Mouse (Mus musculus) liver, postnatal 0 days (tissue): ENCODE data around the gene Dusp23. TPM values are rescaled to one million over a fixed set of nuclear protein-coding genes. Genes with fewer than 3 reads are reported as not detected.

ENCODE experiments used
- ATAC-seq: fragments of 200-750 bp; cut with Nextera tagmentation; 2 replicates; pipeline ENCODE4 v1.8.0; 2017; ENCODE audit warnings: mild to moderate bottlenecking, moderate library complexity
- DNase-seq: peaks from one replicate; pipeline ENCODE4 v3.0.0-alpha.2; 2016
- H3K27ac ChIP-seq: fragments of 300-500 bp; sonication (generic); 2 replicates; pipeline ENCODE4 v1.5.1; 2014; ENCODE audit warnings: antibody characterized with exemption, moderate library complexity, mild to moderate bottlenecking, low read depth
- H3K27me3 ChIP-seq: fragments of 300-500 bp; sonication (generic); 2 replicates; pipeline ENCODE4 v1.6.1; 2014; ENCODE audit warnings: low read length, control low read depth, mixed read lengths; ENCODE audit not compliant: insufficient read depth
- H3K36me3 ChIP-seq: fragments of 300-500 bp; sonication (generic); replicated peaks from 2 replicates; pipeline ENCODE4 v1.6.1; 2014; ENCODE audit warnings: mild to moderate bottlenecking, control low read depth, low read length, moderate library complexity, mixed read lengths; ENCODE audit not compliant: insufficient read depth
- H3K4me1 ChIP-seq: fragments of 300-500 bp; sonication (generic); 2 replicates; pipeline ENCODE4 v1.6.1; 2014; ENCODE audit warnings: antibody characterized with exemption, mild to moderate bottlenecking, control low read depth; ENCODE audit not compliant: insufficient read depth
- H3K4me2 ChIP-seq: fragments of 300-500 bp; sonication (generic); 2 replicates; pipeline ENCODE4 v1.6.1; 2014; ENCODE audit warnings: low read depth, mild to moderate bottlenecking, low read length, moderate library complexity, mixed read lengths
- H3K4me3 ChIP-seq: fragments of 300-500 bp; sonication (generic); 2 replicates; pipeline ENCODE4 v1.5.1; 2014; ENCODE audit warnings: low read depth, low read length
- H3K9ac ChIP-seq: fragments of 300-500 bp; sonication (generic); replicated peaks from 2 replicates; pipeline ENCODE4 v1.6.1; 2014; ENCODE audit warnings: mild to moderate bottlenecking, moderate library complexity
- H3K9me3 ChIP-seq: fragments of 300-500 bp; sonication (generic); 2 replicates; pipeline ENCODE4 v1.6.1; 2016; ENCODE audit warnings: mild to moderate bottlenecking, control low read depth, low read length, mixed read lengths
- CTCF ChIP-seq: sonication (generic); IDR thresholded peaks from 2 replicates; pipeline ENCODE4 v1.5.1; 2016; ENCODE audit warnings: antibody characterized with exemption, low read depth
- EP300 ChIP-seq: IDR thresholded peaks from 2 replicates; pipeline ENCODE4 v1.6.1; 2016; ENCODE audit warnings: antibody characterized with exemption, low read depth, mild to moderate bottlenecking
- WGBS: fragments of 180-500 bp; shearing (Covaris S2); extraction: QIAGEN DNeasy Blood & Tissue Kit; methylation state at CpG from one replicate; pipeline ENCODE4 v1.1.7; 2014; ENCODE audit not compliant: insufficient replicate concordance; 5-methylcytosine and 5-hydroxymethylcytosine counted together
- polyA plus RNA-seq: library from polyadenylated mRNA; unstranded; fragments of >200 nt; fragmentation: Nextera tagmentation; extraction: Ambion mirVana; gene quantifications from 2 replicates; pipeline ENCODE4 v1.2.1, GENCODE M21; 2015

Dusp23 gene
- polyA plus RNA-seq, 1 experiment from 2014 or later = 12.1 TPM

DNA sequence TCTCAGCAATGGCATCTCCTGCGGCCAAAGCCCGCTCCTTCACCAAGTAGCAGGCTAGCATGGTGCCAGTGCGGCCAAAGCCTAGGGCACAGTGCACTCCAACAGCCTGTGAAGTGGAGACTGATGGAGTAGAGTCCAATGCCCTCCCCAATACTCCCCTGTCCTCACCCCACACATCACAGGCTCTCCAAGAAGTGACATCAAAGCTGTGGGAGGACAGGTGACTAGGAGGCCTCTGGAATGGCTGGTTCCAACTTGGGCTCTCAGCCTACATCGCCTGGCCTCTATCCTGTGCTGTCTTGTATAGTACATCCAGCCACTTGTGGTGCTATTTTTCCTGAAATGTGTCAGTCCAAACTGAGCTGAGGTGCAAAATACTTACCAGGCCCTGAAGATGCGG, 1.0 kb downstream of the Dusp23 start:
- Histone ChIP-seq H3K4me3 (no peak overlapping the region), H3K36me3 (no peaks in the 10 kb centered on the region), H3K27ac (peak overlapping the region; percentile 98; the same call in 1 of the 2 replicates), H3K9me3 (no peaks in the 10 kb centered on the region; the same call in 1 of the 2 replicates), H3K4me2 (no peak overlapping the region), H3K4me1 (peaks cover 5% of the 10 kb centered on the region; the same call in 1 of the 2 replicates), H3K9ac (no peak overlapping the region), H3K27me3 (no peaks in the 10 kb centered on the region)
- TF ChIP-seq EP300 (no peak), CTCF (no peak)
- ATAC-seq = no peak
- DNase-seq = no peak
- 77% methylated on average over 5 of the region's 5 CpGs for WGBS

GRCm38 (mm10) chr1:172629831-172630230, 2.9 kb downstream of the Dusp23 start:
- Histone ChIP-seq H3K36me3 (no peaks in the 10 kb centered on the region), H3K4me3 (no peak overlapping the region), H3K4me1 (peaks cover under 1% of the 10 kb centered on the region; the same call in 1 of the 2 replicates), H3K27ac (no peak overlapping the region), H3K4me2 (no peak overlapping the region), H3K9me3 (no peaks in the 10 kb centered on the region; the same call in 1 of the 2 replicates), H3K27me3 (no peaks in the 10 kb centered on the region), H3K9ac (no peak overlapping the region)
- no peak for DNase-seq
- ATAC-seq = no peak
- TF ChIP-seq EP300 = no peak
- TF ChIP-seq CTCF = no peak
- 68% methylated on average over 7 of the region's 7 CpGs for WGBS

DNA sequence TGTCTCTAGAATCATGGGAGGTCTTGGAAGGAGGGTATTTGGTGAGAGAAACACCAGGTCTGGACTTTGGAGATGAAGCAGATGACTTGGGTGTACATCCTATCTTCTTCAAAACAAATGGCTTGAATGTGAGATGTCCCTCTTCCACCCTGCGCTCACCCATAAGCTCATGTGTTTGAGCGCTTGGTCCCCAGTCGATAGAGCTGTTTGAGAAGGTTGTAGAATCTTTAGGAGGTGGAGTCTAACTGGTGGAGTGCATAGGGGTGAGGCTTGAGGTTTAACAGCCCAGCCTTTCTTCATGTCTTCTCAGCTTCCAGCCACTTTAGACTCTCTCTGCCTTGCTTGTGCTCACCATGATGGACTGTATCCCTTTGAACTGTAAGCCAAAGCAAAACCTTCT, 6.5 kb downstream of the Dusp23 start:
- ATAC-seq = no peak
- H3K36me3 ChIP-seq = no peaks in the 10 kb centered on the region
- no peak for TF ChIP-seq CTCF
- TF ChIP-seq EP300 = no peak
- H3K9ac ChIP-seq = no peak overlapping the region
- no peak overlapping the region for H3K4me3 ChIP-seq
- no peak overlapping the region for H3K4me2 ChIP-seq
- H3K4me1 ChIP-seq = no peaks in the 10 kb centered on the region
- no peaks in the 10 kb centered on the region; the same call in 1 of the 2 replicates for H3K9me3 ChIP-seq
- H3K27ac ChIP-seq = no peak overlapping the region
- 85% methylated on average over 3 of the region's 3 CpGs for WGBS
- H3K27me3 ChIP-seq = no peaks in the 10 kb centered on the region
- no peak for DNase-seq

DNA sequence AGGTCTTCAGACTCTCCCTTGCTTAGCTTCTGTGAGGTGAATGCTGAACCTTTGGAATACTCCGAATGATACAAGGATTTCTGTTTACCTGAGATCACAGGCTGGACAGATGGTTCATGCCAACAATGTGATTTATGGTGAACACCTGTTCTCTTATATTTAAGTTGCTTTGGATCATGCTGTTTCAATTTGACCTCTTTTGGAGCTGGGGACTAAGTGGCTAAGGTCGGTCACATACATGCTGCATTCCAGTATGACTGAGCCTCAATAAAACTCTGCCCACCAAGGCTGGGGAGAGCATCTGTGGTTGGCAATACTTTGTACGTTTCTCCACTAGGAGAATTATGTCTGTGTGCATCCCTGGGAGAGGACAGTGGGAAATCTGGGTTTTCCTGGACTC, 8.7 kb downstream of the Dusp23 start:
- Histone ChIP-seq H3K27ac (no peak overlapping the region), H3K9ac (no peak overlapping the region), H3K9me3 (no peaks in the 10 kb centered on the region; the same call in 1 of the 2 replicates), H3K36me3 (no peaks in the 10 kb centered on the region), H3K27me3 (no peaks in the 10 kb centered on the region), H3K4me1 (no peaks in the 10 kb centered on the region), H3K4me3 (no peak overlapping the region), H3K4me2 (no peak overlapping the region)
- no peak for DNase-seq
- no peak for ATAC-seq
- TF ChIP-seq EP300 = no peak
- TF ChIP-seq CTCF = no peak
- 62% methylated on average over 3 of the region's 3 CpGs for WGBS

DNA sequence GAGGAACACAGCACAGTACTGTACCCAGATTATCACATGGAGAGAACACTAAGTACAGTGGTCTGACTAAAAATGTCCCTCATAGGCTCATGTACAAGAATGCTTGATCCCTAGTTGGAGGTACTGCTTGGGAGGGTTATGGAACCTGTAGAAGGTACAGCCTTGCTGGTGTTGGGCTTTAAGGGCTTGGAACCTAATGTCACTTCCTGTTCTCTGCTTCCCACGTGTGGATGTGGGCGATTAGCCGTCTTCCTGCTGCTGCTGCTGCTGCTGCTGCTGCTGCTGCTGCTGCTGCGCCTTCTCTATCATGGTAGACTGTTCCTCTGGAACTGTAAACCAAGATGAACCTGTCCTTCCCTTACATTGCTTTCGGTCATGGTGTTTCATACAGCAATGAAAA, 9.2 kb downstream of the Dusp23 start:
- no peak for TF ChIP-seq EP300
- TF ChIP-seq CTCF = no peak
- Histone ChIP-seq H3K27me3 (no peaks in the 10 kb centered on the region), H3K4me1 (no peaks in the 10 kb centered on the region), H3K27ac (no peak overlapping the region), H3K9ac (no peak overlapping the region), H3K36me3 (no peaks in the 10 kb centered on the region), H3K4me2 (no peak overlapping the region), H3K4me3 (no peak overlapping the region), H3K9me3 (no peaks in the 10 kb centered on the region; the same call in 1 of the 2 replicates)
- 45% methylated on average over 5 of the region's 5 CpGs for WGBS
- ATAC-seq (no peak), DNase-seq (no peak)

GRCm38 (mm10) chr1:172619235-172619634, 13.5 kb downstream of the Dusp23 start:
- Histone ChIP-seq H3K9ac (no peak overlapping the region), H3K27ac (no peak overlapping the region), H3K27me3 (peaks cover 7% of the 10 kb centered on the region; the same call in 1 of the 2 replicates), H3K36me3 (no peaks in the 10 kb centered on the region), H3K9me3 (no peaks in the 10 kb centered on the region), H3K4me1 (no peaks in the 10 kb centered on the region), H3K4me2 (no peak overlapping the region), H3K4me3 (no peak overlapping the region)
- WGBS = 8% methylated on average over 7 of the region's 7 CpGs
- TF ChIP-seq CTCF (peak; percentile 90), EP300 (no peak)
- ATAC-seq (peak; percentile 60; the same call in 1 of the 2 replicates), DNase-seq (peak; percentile 79)

DNA sequence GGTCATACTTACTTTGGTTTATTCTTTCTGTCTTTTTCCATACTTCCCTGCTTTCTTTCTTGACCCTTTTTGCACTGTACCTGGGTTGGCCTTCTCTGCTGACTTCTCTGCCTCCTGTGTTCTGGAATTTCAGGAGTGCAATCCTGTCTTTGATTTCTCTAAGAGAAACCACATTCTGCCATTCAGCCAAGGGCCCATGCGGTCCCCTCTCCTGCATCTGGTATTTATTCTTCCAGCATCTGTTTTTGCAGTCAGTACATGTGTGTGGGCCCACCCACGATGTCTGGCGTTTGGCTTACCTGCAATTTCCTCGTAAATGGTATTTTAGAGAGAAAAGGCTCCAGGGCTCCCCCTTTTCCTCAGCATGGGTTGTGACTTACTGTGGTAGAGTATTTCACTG, 14.6 kb downstream of the Dusp23 start:
- H3K27ac ChIP-seq = no peak overlapping the region
- ATAC-seq (no peak), DNase-seq (no peak)
- no peak overlapping the region for H3K4me2 ChIP-seq
- H3K27me3 ChIP-seq = peaks cover 7% of the 10 kb centered on the region; the same call in 1 of the 2 replicates
- no peaks in the 10 kb centered on the region for H3K4me1 ChIP-seq
- no peak overlapping the region for H3K9ac ChIP-seq
- no peaks in the 10 kb centered on the region for H3K9me3 ChIP-seq
- no peak for TF ChIP-seq CTCF
- TF ChIP-seq EP300 = no peak
- 75% methylated on average over 4 of the region's 4 CpGs for WGBS
- H3K4me3 ChIP-seq = no peak overlapping the region
- no peaks in the 10 kb centered on the region for H3K36me3 ChIP-seq
